Mouse (Mus musculus): ENCODE data around the gene Igfn1.

GRCm38 (mm10) chr1:135946247-135946646 lies 59.9 kb downstream of the Igfn1 start:
- TF ChIP-seq CTCF (IDR thresholded peaks at IDR 0.05; ENCODE audit: borderline replicate concordance, control insufficient read depth, extremely low read depth, insufficient read depth, low read length, poor library complexity), result no peak
- TF ChIP-seq POLR2A (IDR thresholded peaks at IDR 0.05; ENCODE audit: control insufficient read depth, extremely low read depth, insufficient read depth, low read length, poor library complexity), result no peak
